21 mouse cellular contexts compared by ENCODE assay signal in the genomic region with DNA sequence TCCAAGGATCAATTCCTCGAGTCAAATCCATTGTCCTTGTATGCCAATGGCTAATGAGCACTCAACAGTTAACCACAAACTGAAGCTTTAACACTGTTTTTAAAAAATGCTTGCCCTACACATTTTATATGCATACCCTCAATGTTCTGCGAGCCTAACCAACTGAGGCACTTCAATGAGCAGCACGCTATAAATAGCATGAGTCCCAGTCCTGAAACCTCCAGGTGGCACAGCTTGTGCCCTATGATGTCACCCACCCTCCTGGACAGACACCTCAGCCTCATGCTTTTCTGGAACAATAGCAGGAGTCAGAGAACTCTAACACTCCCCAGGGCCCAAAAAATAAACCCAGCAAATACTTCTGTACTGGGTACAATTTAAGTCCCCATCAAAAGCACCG.
A peak's percentile ranks its signal among the peaks of the same experiment; 100 is the strongest.
DNase-seq lines count a peak whose midpoint lies in the region; ATAC-seq and TF ChIP-seq lines count a peak whose summit lies in the region.
"Had no signal": no experiment of that assay in that cellular context is flagged by ENCODE, and none has a peak within 500 bp of the region (broad histone marks: within the 10 kb centered on the region; RNA-seq: fewer than 3 reads in every experiment).

No protein-coding gene starts in this region.

- WGBS in heart, adult 2 months = 73% methylated on average over 4 of the region's 4 CpGs
- 87% methylated on average over 4 of the region's 4 CpGs for WGBS in hindbrain, embryonic 11.5 days

- H3K36me3 ChIP-seq in heart, adult 2 months (ENCODE audit: control insufficient read depth, insufficient read depth, low read length) = peaks cover 2% of the 10 kb centered on the region; the same call in 1 of the 2 replicates
- H3K36me3 ChIP-seq in CH12.LX (replicated peaks in 1 of 2; ENCODE audit: control insufficient read depth in 1 of 2, insufficient read depth in 1 of 2, low read length in 1 of 2) = no peaks in the 10 kb centered on the region
- H3K36me3 ChIP-seq in hindbrain, embryonic 11.5 days (ENCODE audit: control insufficient read depth, insufficient read depth, low read length) = no peaks in the 10 kb centered on the region
- H3K36me3 ChIP-seq: embryonic facial prominence, embryonic 12.5 days had no signal

- peaks cover 2% of the 10 kb centered on the region; the same call in 1 of the 2 replicates for H3K4me1 ChIP-seq in heart, adult 2 months (ENCODE audit: control insufficient read depth, insufficient read depth, low read length)
- peaks cover 2 to 44% of the 10 kb centered on the region in 2 experiments; a peak in 2 of 4 replicates for H3K4me1 ChIP-seq in CH12.LX (ENCODE audit: control insufficient read depth in 1 of 2, insufficient read depth in 2 of 2)
- H3K4me1 ChIP-seq in hindbrain, embryonic 11.5 days (replicated peaks; ENCODE audit: control insufficient read depth, insufficient read depth, low read length) = no peaks in the 10 kb centered on the region
- H3K4me1 ChIP-seq: forebrain, embryonic 13.5 days; forebrain, embryonic 15.5 days had no signal

- DNase-seq in heart, adult 2 months = peak in 1 of 2 experiments; percentile 15
- no peak for DNase-seq in heart, postnatal 25 days (ENCODE audit: low spot score)
- DNase-seq in layer of hippocampus, adult 2 months (ENCODE audit: low spot score in 2 of 2) = no peak
- DNase-seq in layer of hippocampus, postnatal 25 days (ENCODE audit: extremely low spot score in 1 of 2, low spot score in 1 of 2) = no peak
- DNase-seq in CH12.LX (ENCODE audit: extremely low read depth) = peak; percentile 62
- no peak for DNase-seq in hindbrain, embryonic 11.5 days (ENCODE audit: low spot score)
- DNase-seq: adrenal gland, adult 8-10 months; adrenal gland, postnatal 14 days; adrenal gland, postnatal 36 days; cerebellum, adult 11-12 months; cerebellum, adult 8-10 months; cerebellum, adult 9-11 months; cerebellum, postnatal 25 days; forebrain, postnatal 0 days had no signal

- no peak for TF ChIP-seq POLR2A in heart, adult 2 months (IDR thresholded peaks at IDR 0.05; ENCODE audit: insufficient read depth, low read depth, low read length)
- TF ChIP-seq POLR2A in CH12.LX (IDR thresholded peaks at IDR 0.05; ENCODE audit: low read depth, low read length) = no peak

- no peak overlapping the region for H3K4me3 ChIP-seq in heart, adult 2 months
- H3K4me3 ChIP-seq in layer of hippocampus, adult 2 months = no peak overlapping the region
- H3K4me3 ChIP-seq in CH12.LX (replicated peaks in 1 of 3; ENCODE audit: low read depth in 2 of 3, low read length in 2 of 3, poor library complexity in 1 of 3) = no peak overlapping the region
- H3K4me3 ChIP-seq in hindbrain, embryonic 11.5 days (ENCODE audit: low read depth, low read length) = no peak overlapping the region
- H3K4me3 ChIP-seq: embryonic facial prominence, embryonic 10.5 days; embryonic facial prominence, embryonic 12.5 days; forebrain, embryonic 13.5 days; forebrain, embryonic 15.5 days had no signal

- no peaks in the 10 kb centered on the region for H3K79me2 ChIP-seq in heart, adult 2 months (replicated peaks; ENCODE audit: control insufficient read depth, insufficient read depth, low read length)
- H3K79me2 ChIP-seq in CH12.LX (replicated peaks; ENCODE audit: control insufficient read depth, extremely low read depth, insufficient read depth, poor library complexity, severe bottlenecking) = no peaks in the 10 kb centered on the region

- no peaks in the 10 kb centered on the region for H3K27me3 ChIP-seq in heart, adult 2 months (ENCODE audit: control insufficient read depth, insufficient read depth, low read length)
- no peaks in the 10 kb centered on the region for H3K27me3 ChIP-seq in CH12.LX (replicated peaks)
- no peaks in the 10 kb centered on the region for H3K27me3 ChIP-seq in hindbrain, embryonic 11.5 days (ENCODE audit: control insufficient read depth, insufficient read depth, low read length)
- H3K27me3 ChIP-seq: embryonic facial prominence, embryonic 12.5 days; forebrain, embryonic 13.5 days; forebrain, embryonic 15.5 days; Patski had no signal

- H3K9ac ChIP-seq in heart, adult 2 months (ENCODE audit: low read depth, low read length) = no peak overlapping the region
- no peak overlapping the region for H3K9ac ChIP-seq in CH12.LX (ENCODE audit: insufficient read depth, low read depth)
- no peak overlapping the region for H3K9ac ChIP-seq in hindbrain, embryonic 11.5 days (ENCODE audit: low read depth, low read length)
- H3K9ac ChIP-seq: embryonic facial prominence, embryonic 12.5 days; forebrain, embryonic 13.5 days; forebrain, embryonic 15.5 days; forebrain, postnatal 0 days had no signal

- 0 out of 2 replicates have a peak, but pooled peaks have one; percentile 25 for TF ChIP-seq EP300 in heart, adult 2 months (IDR thresholded peaks at IDR 0.05; ENCODE audit: insufficient read depth, low read depth, low read length)
- peak; percentile 71 for TF ChIP-seq EP300 in CH12.LX (IDR thresholded peaks at IDR 0.05; ENCODE audit: low read length)

- H3K4me2 ChIP-seq in CH12.LX (ENCODE audit: insufficient read depth, low read depth, poor library complexity, severe bottlenecking) = no peak overlapping the region
- no peak overlapping the region for H3K4me2 ChIP-seq in hindbrain, embryonic 11.5 days (replicated peaks; ENCODE audit: low read depth, low read length)
- H3K4me2 ChIP-seq: embryonic facial prominence, embryonic 12.5 days; forebrain, embryonic 13.5 days; forebrain, embryonic 15.5 days had no signal

- no peak for ATAC-seq in hindbrain, embryonic 11.5 days (ENCODE audit: low FRiP score)
- ATAC-seq: activated CD4-positive, CD25-positive, alpha-beta regulatory T cell, adult 4 months; forebrain, embryonic 13.5 days; forebrain, embryonic 15.5 days; forebrain, postnatal 0 days; Patski had no signal

- no peak for TF ChIP-seq CTCF in heart, adult 2 months (IDR thresholded peaks at IDR 0.05)
- no peak for TF ChIP-seq CTCF in layer of hippocampus, adult 2 months (conservative IDR thresholded peaks at IDR 0.05)
- TF ChIP-seq CTCF in CH12.LX (conservative IDR thresholded peaks at IDR 0.05 in 1 of 2, IDR thresholded peaks at IDR 0.05 in 1 of 2; ENCODE audit: low read depth in 2 of 2, low read length in 2 of 2) = no peak

- no peak for TF ChIP-seq RAD21 in CH12.LX (IDR thresholded peaks at IDR 0.05; ENCODE audit: low read depth, low read length)

- dilution Hi-C loops in CH12.LX (cut with MboI; ENCODE audit: extremely low pct_ligation_motif_present, extremely low pct_unique_long_range_greater_than_20kb, low sequenced_read_pairs) = no loop called here

- in situ Hi-C loops in CH12.LX (cut with MboI; ENCODE audit: low pct_ligation_motif_present, low pct_unique_long_range_greater_than_20kb, low sequenced_read_pairs) = no loop called here

- no peaks in the 10 kb centered on the region for H3K9me3 ChIP-seq in CH12.LX (replicated peaks; ENCODE audit: low read length)
- H3K9me3 ChIP-seq in hindbrain, embryonic 11.5 days (ENCODE audit: control insufficient read depth, low read length) = no peaks in the 10 kb centered on the region
- H3K9me3 ChIP-seq: embryonic facial prominence, embryonic 10.5 days; embryonic facial prominence, embryonic 12.5 days; forebrain, embryonic 13.5 days; forebrain, embryonic 15.5 days; G1E had no signal

- intact Hi-C loops in heart, adult 2 months (cut with DNase I) = loop anchor here (10.0 kb wide), 1 partner anchor 151 kb away; no protein-coding TSS in a partner anchor
- intact Hi-C loops in heart, postnatal 25 days (cut with DNase I) = no loop called here

- H3K27ac ChIP-seq in heart, adult 2 months = no peak overlapping the region
- peak overlapping the region; percentile 15; the same call in 1 of the 2 replicates for H3K27ac ChIP-seq in layer of hippocampus, adult 2 months
- H3K27ac ChIP-seq in CH12.LX (ENCODE audit: insufficient read depth, low read depth) = no peak overlapping the region
- H3K27ac ChIP-seq in hindbrain, embryonic 11.5 days (ENCODE audit: low read depth, low read length) = no peak overlapping the region
- H3K27ac ChIP-seq: embryonic facial prominence, embryonic 10.5 days; embryonic facial prominence, embryonic 12.5 days; forebrain, embryonic 13.5 days; forebrain, embryonic 15.5 days had no signal

TF ChIP-seq in CH12.LX, 34 proteins besides CTCF, POLR2A, EP300 and RAD21:
- TF ChIP-seq JUN (IDR thresholded peaks at IDR 0.05; ENCODE audit: insufficient read depth, low read depth, low read length) = peak; percentile 78
- peak; percentile 45; the same call in 1 of the 2 replicates for TF ChIP-seq ETS1 (conservative IDR thresholded peaks at IDR 0.05; ENCODE audit: low read depth, low read length)
- no peak for TF ChIP-seq CHD1 (IDR thresholded peaks at IDR 0.05; ENCODE audit: low read depth, low read length)
- peak; percentile 84 for TF ChIP-seq MEF2A (IDR thresholded peaks at IDR 0.05; ENCODE audit: borderline replicate concordance, low read depth, low read length)
- TF ChIP-seq ZC3H11A (IDR thresholded peaks at IDR 0.05; ENCODE audit: low read depth, low read length) = no peak
- TF ChIP-seq JUND (conservative IDR thresholded peaks at IDR 0.05; ENCODE audit: low read depth, low read length) = peak; percentile 64; the same call in 1 of the 2 replicates
- peak; percentile 74 for TF ChIP-seq IRF4 (IDR thresholded peaks at IDR 0.05; ENCODE audit: low read depth, low read length)
